Mouse (Mus musculus) v-Abl transformed pro-B cells (cell line): ENCODE results near the gene Cobl.

Source experiments
- in situ Hi-C, 2 experiments: fragments of 400-800 bp; cut with MboI; formaldehyde crosslinking; loops; one replicate each; pipeline ENCODE4 v1.15.1; 2025; ENCODE audit not compliant: unreplicated experiment in 2 of 2

Cobl gene

GRCm38 (mm10) chr11:12394701-12395100 lies 70.1 kb downstream of the Cobl start:
- in situ Hi-C loops: no loop called here

GRCm38 (mm10) chr11:12394151-12394550 lies 70.6 kb downstream of the Cobl start:
- in situ Hi-C loops: no loop called here

- in situ Hi-C loops: no loop called here
Measured at GRCm38 (mm10) chr11:12384826-12385225, 79.9 kb downstream of the Cobl start.

- in situ Hi-C loops: no loop called here
Measured at GRCm38 (mm10) chr11:12382991-12383390, 81.8 kb downstream of the Cobl start.

- in situ Hi-C loops: no loop called here
Measured at GRCm38 (mm10) chr11:12381096-12381495, 83.7 kb downstream of the Cobl start.

GRCm38 (mm10) chr11:12376628-12377027 lies 88.1 kb downstream of the Cobl start:
- in situ Hi-C loops: no loop called here

- in situ Hi-C loops: no loop called here
Measured at GRCm38 (mm10) chr11:12373106-12374098, 91.4 kb downstream of the Cobl start.

- in situ Hi-C loops: no loop called here
Measured at GRCm38 (mm10) chr11:12370957-12371356, 93.8 kb downstream of the Cobl start.

- in situ Hi-C loops: no loop called here
Measured at GRCm38 (mm10) chr11:12367426-12368178, 97.2 kb downstream of the Cobl start.

- in situ Hi-C loops: no loop called here
Measured at GRCm38 (mm10) chr11:12359336-12360000, 105.3 kb downstream of the Cobl start.

GRCm38 (mm10) chr11:12358602-12359001 lies 106.2 kb downstream of the Cobl start:
- in situ Hi-C loops: no loop called here

- in situ Hi-C loops: no loop called here
Measured at GRCm38 (mm10) chr11:12355681-12356080, 109.1 kb downstream of the Cobl start.

GRCm38 (mm10) chr11:12350986-12351546 lies 113.7 kb downstream of the Cobl start:
- in situ Hi-C loops: no loop called here

- in situ Hi-C loops: no loop called here
Measured at GRCm38 (mm10) chr11:12350086-12350485, 114.7 kb downstream of the Cobl start.

GRCm38 (mm10) chr11:12346486-12346885 lies 118.3 kb downstream of the Cobl start:
- in situ Hi-C loops: no loop called here

GRCm38 (mm10) chr11:12343686-12344085 lies 121.1 kb downstream of the Cobl start:
- in situ Hi-C loops: no loop called here

GRCm38 (mm10) chr11:12340697-12341096 lies 124.1 kb downstream of the Cobl start:
- in situ Hi-C loops: no loop called here

- in situ Hi-C loops: no loop called here
Measured at GRCm38 (mm10) chr11:12336145-12336544, 128.6 kb downstream of the Cobl start.

- in situ Hi-C loops: no loop called here
Measured at GRCm38 (mm10) chr11:12331997-12332396, 132.8 kb downstream of the Cobl start.

- in situ Hi-C loops: no loop called here
Measured at GRCm38 (mm10) chr11:12321445-12321844, 143.3 kb downstream of the Cobl start.

GRCm38 (mm10) chr11:12319318-12319717 lies 145.4 kb downstream of the Cobl start:
- in situ Hi-C loops: no loop called here
